Mouse (Mus musculus) heart, adult 2 months (tissue): ENCODE measurements around the gene Clcn3. TPM values are rescaled to one million over a fixed set of nuclear protein-coding genes. Genes with fewer than 3 reads are reported as not detected.

Experiments used
- DNase-seq, 2 experiments: peaks; one replicate each; pipeline ENCODE4 v3.0.0; 2021
- H3K27ac ChIP-seq: fragments of 200-600 bp; 2 replicates; pipeline ENCODE4 v1.8.1; 2022
- H3K27me3 ChIP-seq: fragments of 200-500 bp; 2 replicates; pipeline ENCODE4 v1.6.1; 2012; ENCODE audit warnings: mild to moderate bottlenecking, low read length, inconsistent platforms, mixed read lengths; ENCODE audit not compliant: control insufficient read depth, insufficient read depth
- H3K36me3 ChIP-seq: fragments of 200-500 bp; 2 replicates; pipeline ENCODE4 v1.6.1; 2012; ENCODE audit warnings: low read length, inconsistent platforms; ENCODE audit not compliant: control insufficient read depth, insufficient read depth
- H3K4me1 ChIP-seq: fragments of 200-500 bp; 2 replicates; pipeline ENCODE4 v1.6.1; 2011; ENCODE audit warnings: low read length; ENCODE audit not compliant: control insufficient read depth, insufficient read depth
- H3K4me3 ChIP-seq: fragments of 200-600 bp; 2 replicates; pipeline ENCODE4 v1.8.1; 2022
- H3K79me2 ChIP-seq: fragments of 200-500 bp; replicated peaks from 2 replicates; pipeline ENCODE4 v1.6.1; 2012; ENCODE audit warnings: mild to moderate bottlenecking, inconsistent platforms, low read length, moderate library complexity, mixed read lengths; ENCODE audit not compliant: control insufficient read depth, insufficient read depth
- H3K9ac ChIP-seq: fragments of 200-500 bp; 2 replicates; pipeline ENCODE4 v1.6.1; 2012; ENCODE audit warnings: low read depth, mild to moderate bottlenecking, control low read depth, inconsistent platforms, low read length, mixed read lengths
- CTCF ChIP-seq: fragments of 200-600 bp; IDR thresholded peaks from 2 replicates; pipeline ENCODE4 v1.8.1; 2022; ENCODE audit warnings: antibody characterized with exemption, mild to moderate bottlenecking, moderate library complexity
- EP300 ChIP-seq: fragments of 200-500 bp; IDR thresholded peaks from 2 replicates; pipeline ENCODE4 v1.6.1; 2011; ENCODE audit warnings: low read depth, low read length, control low read depth; ENCODE audit not compliant: insufficient read depth
- POLR2A ChIP-seq: fragments of 200-500 bp; IDR thresholded peaks from 2 replicates; pipeline ENCODE4 v1.6.1; 2011; ENCODE audit warnings: mild to moderate bottlenecking, low read depth, low read length, control low read depth; ENCODE audit not compliant: insufficient read depth
- WGBS: fragments of 180-500 bp; shearing (Covaris S2); methylation state at CpG from one replicate; pipeline ENCODE4 v1.1.7; 2018; 5-methylcytosine and 5-hydroxymethylcytosine counted together
- intact Hi-C: fragments of 180-260 bp; cut with DNase I; formaldehyde crosslinking; loops from one replicate; pipeline ENCODE4 v1.15.1; 2025
- polyA plus RNA-seq: library from polyadenylated mRNA; depleted of rRNA; stranded (reverse); fragments of >200 nt; gene quantifications from 2 replicates; pipeline ENCODE4 v1.2.3, GENCODE M21; 2012
- total RNA-seq, 2 experiments: library from RNA; stranded (reverse); gene quantifications; 2 replicates each; pipeline ENCODE4 v1.2.3; 2021

Gene Clcn3
- total and polyA plus RNA-seq, 3 experiments = 10.1 to 33.6 (median 27.6) TPM

GRCm38 (mm10) chr8:60878617-60879016 lies 104.5 kb downstream of the Clcn3 start:
- H3K4me1 ChIP-seq = no peaks in the 10 kb centered on the region
- WGBS = 70% methylated on average over 2 of the region's 2 CpGs
- TF ChIP-seq POLR2A (no peak), EP300 (no peak), CTCF (no peak)
- H3K36me3 ChIP-seq = no peaks in the 10 kb centered on the region
- intact Hi-C loops = no loop called here
- no peak for DNase-seq
- H3K9ac ChIP-seq = no peak overlapping the region
- no peak overlapping the region for H3K4me3 ChIP-seq
- no peak overlapping the region for H3K27ac ChIP-seq
- H3K27me3 ChIP-seq = no peaks in the 10 kb centered on the region
- no peaks in the 10 kb centered on the region for H3K79me2 ChIP-seq

GRCm38 (mm10) chr8:60870231-60871193 lies 112.6 kb downstream of the Clcn3 start:
- no peak overlapping the region for H3K27ac ChIP-seq
- no peak overlapping the region for H3K4me3 ChIP-seq
- peaks cover 7% of the 10 kb centered on the region for H3K4me1 ChIP-seq
- H3K9ac ChIP-seq = no peak overlapping the region
- TF ChIP-seq CTCF (no peak), POLR2A (no peak), EP300 (no peak)
- intact Hi-C loops = no loop called here
- peaks cover 12% of the 10 kb centered on the region for H3K36me3 ChIP-seq
- 78% methylated on average over 13 of the region's 13 CpGs for WGBS
- no peaks in the 10 kb centered on the region for H3K79me2 ChIP-seq
- H3K27me3 ChIP-seq = no peaks in the 10 kb centered on the region
- DNase-seq = no peak

- intact Hi-C loops = no loop called here
- H3K4me3 ChIP-seq = no peak overlapping the region
- no peak overlapping the region for H3K27ac ChIP-seq
- H3K79me2 ChIP-seq = no peaks in the 10 kb centered on the region
- no peak for DNase-seq
- 82% methylated on average over 2 of the region's 2 CpGs for WGBS
- H3K4me1 ChIP-seq = peaks cover 7% of the 10 kb centered on the region
- H3K27me3 ChIP-seq = no peaks in the 10 kb centered on the region
- H3K9ac ChIP-seq = no peak overlapping the region
- peaks cover 12% of the 10 kb centered on the region for H3K36me3 ChIP-seq
- TF ChIP-seq POLR2A = no peak
- TF ChIP-seq CTCF = no peak
- no peak for TF ChIP-seq EP300
These were observed 113.3 kb downstream of the Clcn3 start for GRCm38 (mm10) chr8:60869761-60870160.

GRCm38 (mm10) chr8:60868236-60868965 lies 114.7 kb downstream of the Clcn3 start:
- WGBS = 84% methylated on average over 4 of the region's 4 CpGs
- intact Hi-C loops = no loop called here

GRCm38 (mm10) chr8:60867468-60868115 lies 115.5 kb downstream of the Clcn3 start:
- 30% methylated on average over 4 of the region's 4 CpGs for WGBS
- no peak overlapping the region for H3K4me3 ChIP-seq
- peak; percentile 43; the same call in 1 of the 2 replicates for TF ChIP-seq EP300
- no peak for TF ChIP-seq CTCF
- no peaks in the 10 kb centered on the region for H3K79me2 ChIP-seq
- intact Hi-C loops = no loop called here
- H3K27ac ChIP-seq = peak overlapping the region; percentile 79
- H3K36me3 ChIP-seq = peaks cover 12% of the 10 kb centered on the region
- peaks cover 7% of the 10 kb centered on the region for H3K4me1 ChIP-seq
- peak in 1 of 2 experiments; percentile 39 for DNase-seq
- H3K27me3 ChIP-seq = no peaks in the 10 kb centered on the region
- no peak overlapping the region for H3K9ac ChIP-seq

More at GRCm38 (mm10) chr8:60868236-60868965, 114.7 kb downstream of the Clcn3 start:
- TF ChIP-seq EP300 = no peak
- no peak for TF ChIP-seq CTCF
- no peak for TF ChIP-seq POLR2A
- no peak for DNase-seq
- H3K36me3 ChIP-seq = peaks cover 12% of the 10 kb centered on the region
- no peak overlapping the region for H3K9ac ChIP-seq
- H3K4me3 ChIP-seq = no peak overlapping the region
- H3K79me2 ChIP-seq = no peaks in the 10 kb centered on the region
- no peaks in the 10 kb centered on the region for H3K27me3 ChIP-seq
- peak overlapping the region; percentile 79 for H3K27ac ChIP-seq
- H3K4me1 ChIP-seq = peaks cover 7% of the 10 kb centered on the region
